In the genomic region with DNA sequence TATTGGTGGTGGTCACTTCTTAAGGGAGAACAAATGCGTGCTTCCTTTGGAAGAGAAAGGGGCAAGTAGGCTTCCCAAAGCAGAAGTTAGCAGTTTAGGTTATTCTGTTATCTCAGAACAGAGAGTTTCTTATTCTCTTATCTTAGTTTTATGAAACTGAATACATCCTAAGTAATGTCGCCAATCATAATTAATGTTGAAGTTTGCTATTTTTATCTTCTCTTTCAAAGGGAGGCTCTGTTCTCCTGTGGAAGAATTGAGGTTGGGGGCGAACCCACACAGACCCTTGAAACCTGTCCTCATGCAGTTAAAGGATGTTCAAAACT, we compare ENCODE assay signal across 8 mouse cellular contexts. TPM values are rescaled to one million over a fixed set of nuclear protein-coding genes. Genes with fewer than 3 reads are reported as not detected.
DNase-seq lines count a peak whose midpoint lies in the region; ATAC-seq lines count a peak whose summit lies in the region.

No protein-coding gene starts in this region.

- H3K36me3 ChIP-seq in heart, embryonic 16.5 days (ENCODE audit: control insufficient read depth, insufficient read depth) = peaks cover 14% of the 10 kb centered on the region
- H3K36me3 ChIP-seq in hindbrain, embryonic 12.5 days = peaks cover 17% of the 10 kb centered on the region
- H3K36me3 ChIP-seq in midbrain, embryonic 11.5 days (ENCODE audit: control insufficient read depth, insufficient read depth, low read length) = 0 out of 2 replicates have a peak, but pooled peaks cover 2% of the 10 kb centered on the region

- peak overlapping the region; percentile 62 for H3K4me3 ChIP-seq in heart, embryonic 16.5 days (ENCODE audit: low read length)
- peak overlapping the region; percentile 94 for H3K4me3 ChIP-seq in hindbrain, embryonic 12.5 days
- H3K4me3 ChIP-seq in midbrain, embryonic 11.5 days (ENCODE audit: low read depth, low read length) = peak overlapping the region; percentile 78

- peak overlapping the region; percentile 68 for H3K4me2 ChIP-seq in heart, embryonic 16.5 days (ENCODE audit: low read depth, low read length)
- H3K4me2 ChIP-seq in hindbrain, embryonic 12.5 days (replicated peaks) = peak overlapping the region; percentile 72
- H3K4me2 ChIP-seq in midbrain, embryonic 11.5 days = peak overlapping the region; percentile 61

- no peak for ATAC-seq in heart, embryonic 16.5 days (replicated peaks; ENCODE audit: extremely low read depth, insufficient read depth, low FRiP score)
- ATAC-seq in hindbrain, embryonic 12.5 days (ENCODE audit: low FRiP score) = no peak
- ATAC-seq in midbrain, embryonic 11.5 days (ENCODE audit: low FRiP score) = no peak

- intact Hi-C loops in heart, postnatal 10 days (cut with DNase I) = loop anchor here (2.0 to 5.0 kb wide), 2 partner anchors 35 to 187 kb away; a partner anchor contains a TSS
- intact Hi-C loops in left cerebral cortex, postnatal 14 days (cut with DNase I) = loop anchor here (5.0 kb wide), 1 partner anchor 200 kb away; no protein-coding TSS in a partner anchor

- WGBS in heart, embryonic 16.5 days = 44% methylated on average over 3 of the region's 3 CpGs
- 59% methylated on average over 3 of the region's 3 CpGs for WGBS in hindbrain, embryonic 12.5 days
- 60% methylated on average over 3 of the region's 3 CpGs for WGBS in midbrain, embryonic 11.5 days

- H3K27ac ChIP-seq in heart, embryonic 16.5 days (ENCODE audit: low read length) = peak overlapping the region; percentile 83
- peak overlapping the region; percentile 89; the same call in 1 of the 2 replicates for H3K27ac ChIP-seq in hindbrain, embryonic 12.5 days
- H3K27ac ChIP-seq in midbrain, embryonic 11.5 days (ENCODE audit: low read depth, low read length) = no peak overlapping the region

- H3K9me3 ChIP-seq in heart, embryonic 16.5 days (replicated peaks; ENCODE audit: control insufficient read depth, low read length) = no peaks in the 10 kb centered on the region
- H3K9me3 ChIP-seq in hindbrain, embryonic 12.5 days (replicated peaks) = no peaks in the 10 kb centered on the region
- H3K9me3 ChIP-seq in midbrain, embryonic 11.5 days (ENCODE audit: control insufficient read depth, low read length) = no peaks in the 10 kb centered on the region

- H3K9ac ChIP-seq in heart, embryonic 16.5 days (ENCODE audit: low read length) = peak overlapping the region; percentile 84
- peak overlapping the region; percentile 92 for H3K9ac ChIP-seq in hindbrain, embryonic 12.5 days
- H3K9ac ChIP-seq in midbrain, embryonic 11.5 days (ENCODE audit: low read length) = peak overlapping the region; percentile 86

- H3K27me3 ChIP-seq in heart, embryonic 16.5 days (ENCODE audit: control insufficient read depth, insufficient read depth, low read length) = no peaks in the 10 kb centered on the region
- H3K27me3 ChIP-seq in hindbrain, embryonic 12.5 days = no peaks in the 10 kb centered on the region
- H3K27me3 ChIP-seq in midbrain, embryonic 11.5 days (ENCODE audit: control insufficient read depth, insufficient read depth, low read length) = no peaks in the 10 kb centered on the region

- peaks cover 11% of the 10 kb centered on the region for H3K4me1 ChIP-seq in heart, embryonic 16.5 days (ENCODE audit: control insufficient read depth, insufficient read depth, low read length)
- H3K4me1 ChIP-seq in hindbrain, embryonic 12.5 days = peaks cover 14% of the 10 kb centered on the region
- H3K4me1 ChIP-seq in midbrain, embryonic 11.5 days (ENCODE audit: control insufficient read depth, insufficient read depth, low read length) = peaks cover 5% of the 10 kb centered on the region; the same call in 1 of the 2 replicates

- DNase-seq in heart, postnatal 10 days = no peak
- peak; percentile 33 for DNase-seq in MEL-GATA-1-ER (ENCODE audit: extremely low read depth, low read depth)
- DNase-seq in midbrain, embryonic 11.5 days (ENCODE audit: low spot score, missing footprints) = peak; percentile 62
- DNase-seq in thymus, adult 18-20 months = no peak
- no peak for DNase-seq in left cerebral cortex, postnatal 14 days (ENCODE audit: low spot score in 2 of 2)
- no peak for DNase-seq in thymus, postnatal 14 days

RNA-seq across cellular contexts. Expression of a gene that starts 0.7 kb away (rescaled TPM):
- 23.8 and 35.1 TPM in 2 replicates for polyA plus RNA-seq in heart, embryonic 16.5 days (2015; fragmentation: Nextera tagmentation; extraction: Ambion mirVana)
- total RNA-seq in heart, postnatal 10 days (2021) = 10 to 100 TPM; 16.8 to 17.0 TPM
- polyA plus RNA-seq in hindbrain, embryonic 12.5 days (2016; fragmentation: Nextera tagmentation; extraction: Ambion mirVana) = 66.6 and 67.4 TPM in 2 replicates
- polyA plus RNA-seq in midbrain, embryonic 11.5 days (2014; fragmentation: Nextera tagmentation; extraction: Ambion mirVana) = 65.8 and 71.9 TPM in 2 replicates
- 10 to 100 TPM; 13.1 to 14.4 TPM for total RNA-seq in left cerebral cortex, postnatal 14 days (2021)

RNA-seq across cellular contexts. Expression of a gene that starts 28.1 kb away (rescaled TPM):
- 25.2 and 27.3 TPM in 2 replicates for polyA plus RNA-seq in heart, embryonic 16.5 days (2015; fragmentation: Nextera tagmentation; extraction: Ambion mirVana)
- 10 to 100 TPM; 11.6 to 16.9 TPM for total RNA-seq in heart, postnatal 10 days (2021)
- 55.2 and 60.4 TPM in 2 replicates for polyA plus RNA-seq in hindbrain, embryonic 12.5 days (2016; fragmentation: Nextera tagmentation; extraction: Ambion mirVana)
- polyA plus RNA-seq in midbrain, embryonic 11.5 days (2014; fragmentation: Nextera tagmentation; extraction: Ambion mirVana) = 77.2 and 85.5 TPM in 2 replicates
- total RNA-seq in left cerebral cortex, postnatal 14 days (2021) = 10 to 100 TPM; 25.3 to 31.0 TPM

RNA-seq across cellular contexts. Expression of a gene that starts 28.2 kb away (rescaled TPM):
- 180 and 200 TPM in 2 replicates for polyA plus RNA-seq in heart, embryonic 16.5 days (2015; fragmentation: Nextera tagmentation; extraction: Ambion mirVana)
- 100 to 1,000 TPM; 138 to 142 TPM for total RNA-seq in heart, postnatal 10 days (2021)
- polyA plus RNA-seq in hindbrain, embryonic 12.5 days (2016; fragmentation: Nextera tagmentation; extraction: Ambion mirVana) = 219 and 233 TPM in 2 replicates
- polyA plus RNA-seq in midbrain, embryonic 11.5 days (2014; fragmentation: Nextera tagmentation; extraction: Ambion mirVana) = 278 and 283 TPM in 2 replicates
- 100 to 1,000 TPM; 124 to 125 TPM for total RNA-seq in left cerebral cortex, postnatal 14 days (2021)

RNA-seq across cellular contexts. Expression of a gene that starts 36.4 kb away (rescaled TPM):
- 1.7 and 2.0 TPM in 2 replicates for polyA plus RNA-seq in heart, embryonic 16.5 days (2015; fragmentation: Nextera tagmentation; extraction: Ambion mirVana)
- total RNA-seq in heart, postnatal 10 days (2021) = 1 to 10 TPM; 3.1 to 3.4 TPM
- polyA plus RNA-seq in hindbrain, embryonic 12.5 days (2016; fragmentation: Nextera tagmentation; extraction: Ambion mirVana) = 3.1 and 3.5 TPM in 2 replicates
- polyA plus RNA-seq in midbrain, embryonic 11.5 days (2014; fragmentation: Nextera tagmentation; extraction: Ambion mirVana) = 0.66 and 2.0 TPM in 2 replicates
- 1 to 10 TPM; 1.5 to 2.8 TPM for total RNA-seq in left cerebral cortex, postnatal 14 days (2021)

Comparison
In these comparisons a context has a peak if more than half of its experiments do, and no peak if none do; other contexts are left out.
1. DNase-seq: peak in MEL-GATA-1-ER (single experiment) and midbrain, embryonic 11.5 days (single experiment); none in heart, postnatal 10 days (0 of 2), thymus, adult 18-20 months (0 of 2), left cerebral cortex, postnatal 14 days (0 of 2) and thymus, postnatal 14 days (single experiment).
2. Peak in every context shown above with its lines, with median percentiles within 50 percentile points of each other: H3K4me2 ChIP-seq, H3K4me3 ChIP-seq and H3K9ac ChIP-seq.